Mouse (Mus musculus) liver (tissue): ENCODE results near the gene Tnc.

Source experiments
- DNase-seq: peaks from one replicate; pipeline ENCODE4 v3.0.0-alpha.2; 2020; ENCODE audit warnings: mixed read lengths

Tnc gene

GRCm38 (mm10) chr4:64046831-64047493 is at the start of gene Tnc:
Gene Tnc, minus strand, starts transcription at chr4:64047015.
- peak; percentile 32 for DNase-seq

- DNase-seq: no peak
Observed at GRCm38 (mm10) chr4:64094221-64094620, 47.4 kb upstream of the Tnc start.

- no peak for DNase-seq
Observed at GRCm38 (mm10) chr4:64092857-64093256, 46.0 kb upstream of the Tnc start.

GRCm38 (mm10) chr4:64089378-64089777 is 42.6 kb upstream of the Tnc start:
- no peak for DNase-seq

- DNase-seq: no peak
Observed at GRCm38 (mm10) chr4:64087675-64088074, 40.9 kb upstream of the Tnc start.

- no peak for DNase-seq
Observed at GRCm38 (mm10) chr4:64085993-64086567, 39.3 kb upstream of the Tnc start.

GRCm38 (mm10) chr4:64083858-64084257 is 37.0 kb upstream of the Tnc start:
- no peak for DNase-seq

GRCm38 (mm10) chr4:64078029-64078619 is 31.3 kb upstream of the Tnc start:
- DNase-seq: no peak

GRCm38 (mm10) chr4:64076349-64077025 is 29.7 kb upstream of the Tnc start:
- no peak for DNase-seq

GRCm38 (mm10) chr4:64074725-64075124 is 27.9 kb upstream of the Tnc start:
- no peak for DNase-seq

GRCm38 (mm10) chr4:64067394-64067793 is 20.6 kb upstream of the Tnc start:
- DNase-seq: no peak

- DNase-seq: no peak
Observed at GRCm38 (mm10) chr4:64065266-64065665, 18.5 kb upstream of the Tnc start.

GRCm38 (mm10) chr4:64058856-64059231 is 12.0 kb upstream of the Tnc start:
- no peak for DNase-seq

- no peak for DNase-seq
Observed at GRCm38 (mm10) chr4:64058048-64058855, 11.4 kb upstream of the Tnc start.

- DNase-seq: no peak
Observed at GRCm38 (mm10) chr4:64048177-64048576, 1.4 kb upstream of the Tnc start.

GRCm38 (mm10) chr4:64043893-64044292 is 2.9 kb downstream of the Tnc start:
- DNase-seq: no peak

- DNase-seq: no peak
Observed at GRCm38 (mm10) chr4:64043371-64043770, 3.4 kb downstream of the Tnc start.

GRCm38 (mm10) chr4:64039091-64039490 is 7.7 kb downstream of the Tnc start:
- DNase-seq: no peak

GRCm38 (mm10) chr4:64037513-64037912 is 9.3 kb downstream of the Tnc start:
- DNase-seq: no peak

- no peak for DNase-seq
Observed at GRCm38 (mm10) chr4:64034724-64035123, 12.1 kb downstream of the Tnc start.

- no peak for DNase-seq
Observed at GRCm38 (mm10) chr4:64033191-64033590, 13.6 kb downstream of the Tnc start.

- DNase-seq: no peak
Observed at GRCm38 (mm10) chr4:64029486-64029885, 17.3 kb downstream of the Tnc start.

- DNase-seq: no peak
Observed at GRCm38 (mm10) chr4:64025591-64025990, 21.2 kb downstream of the Tnc start.
